Mouse (Mus musculus) T-helper 2 cell (primary cell): ENCODE data around the gene Rabac1.

Experiments
- in situ Hi-C: fragments of 300-600 bp; cut with MboI, MseI; formaldehyde crosslinking; loops from one replicate; pipeline ENCODE4 v1.15.1; 2025; ENCODE audit warnings: high pct_unique_total_duplicates

The Rabac1 gene

DNA sequence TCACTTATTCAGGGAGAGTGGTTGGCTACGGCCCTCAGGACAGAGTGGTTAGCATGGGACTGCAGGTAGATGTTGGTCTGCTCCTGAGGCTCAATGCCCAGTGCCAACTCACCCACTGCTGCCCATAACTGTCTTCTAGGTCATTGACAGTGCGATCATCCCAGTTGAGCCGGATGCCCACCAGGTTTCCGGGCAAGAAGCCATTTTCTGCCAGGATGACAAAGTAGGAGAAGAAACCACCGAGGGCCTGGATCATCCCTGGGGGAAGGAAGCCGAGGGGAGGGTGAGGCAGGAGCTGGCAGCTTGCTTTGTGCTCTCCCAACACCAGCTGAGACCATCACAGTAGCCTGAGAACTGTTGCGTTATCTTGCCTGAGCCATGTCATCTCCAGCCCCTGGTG lies 7.9 kb upstream of the Rabac1 start:
- in situ Hi-C loops = no loop called here

DNA sequence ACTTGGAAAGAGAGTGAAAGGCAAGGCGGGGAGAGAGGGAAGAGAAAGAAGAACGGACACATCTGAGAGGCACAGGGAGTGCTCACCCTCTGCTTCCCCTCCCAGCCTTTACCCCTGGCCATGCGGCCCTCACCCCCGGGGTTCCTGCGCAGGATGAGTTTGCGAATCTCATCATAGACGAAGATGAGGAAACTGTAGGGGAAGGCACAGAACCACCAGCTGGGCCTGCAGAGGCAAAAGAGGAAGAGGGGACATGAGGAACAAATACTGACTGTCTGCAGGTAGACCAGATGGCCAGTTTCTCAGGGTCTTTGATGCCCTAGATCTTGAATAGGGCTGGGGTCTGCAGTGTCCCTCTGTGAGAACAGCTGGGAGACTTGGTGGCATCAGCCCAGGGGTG lies 6.2 kb upstream of the Rabac1 start:
- in situ Hi-C loops = no loop called here

DNA sequence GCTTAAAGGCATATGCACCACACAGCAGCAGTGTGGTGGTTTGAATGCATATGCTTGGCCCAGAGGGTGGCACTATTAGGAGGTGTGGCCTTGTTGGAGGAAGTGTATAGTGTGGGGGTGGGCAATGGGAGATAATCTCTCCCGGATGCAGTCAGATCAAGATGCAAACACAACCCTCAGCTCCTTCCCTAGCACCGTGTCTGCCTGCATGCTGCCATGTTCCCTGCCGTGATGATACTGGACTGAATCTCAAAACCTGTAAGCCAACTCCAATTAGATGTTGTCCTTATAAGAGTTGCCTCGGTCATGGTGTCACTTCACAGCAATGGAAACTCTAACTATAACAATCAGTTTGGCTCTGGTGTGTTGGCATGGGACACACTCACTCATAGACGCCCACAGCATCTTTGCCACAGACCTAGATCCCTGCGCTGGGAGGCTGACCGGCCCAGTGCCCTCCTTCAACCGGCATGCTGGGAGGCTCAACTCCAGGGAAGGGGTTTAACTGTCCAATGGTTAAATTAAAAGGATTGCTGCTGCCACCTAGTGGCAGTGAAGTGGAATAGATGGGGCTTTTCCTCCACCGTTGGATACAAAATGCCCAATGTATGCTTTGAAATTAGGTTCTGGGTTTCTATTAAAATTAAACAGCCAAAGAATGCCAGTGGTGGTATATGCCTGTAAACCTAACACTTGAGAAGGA lies 2.5 kb upstream of the Rabac1 start:
- in situ Hi-C loops = loop anchor here (5.0 kb wide), 1 partner anchor 93 kb away; the partner anchor contains the start of gene Rps19

DNA sequence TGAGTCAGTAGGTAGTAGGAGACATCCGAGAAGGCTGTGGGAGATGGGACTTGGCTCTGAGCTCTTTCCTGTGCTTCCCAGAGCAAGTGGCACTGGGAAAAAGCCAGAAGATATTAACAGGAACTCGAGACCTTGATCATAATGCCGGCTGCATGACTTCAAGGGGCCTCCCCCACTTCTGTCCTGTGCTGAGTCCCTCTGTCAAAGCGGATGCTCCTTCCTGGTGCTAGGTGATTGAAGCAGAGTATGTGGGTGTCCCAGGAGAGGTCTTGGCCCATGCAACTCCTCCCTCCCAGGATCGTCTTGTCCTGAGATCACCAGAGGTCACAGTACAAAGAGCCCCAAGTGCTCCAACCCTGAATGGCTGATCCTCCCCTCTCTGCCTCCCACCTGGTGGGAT lies 1.3 kb upstream of the Rabac1 start:
- in situ Hi-C loops = loop anchor here (5.0 kb wide), 1 partner anchor 92 kb away; the partner anchor contains the start of gene Rps19

DNA sequence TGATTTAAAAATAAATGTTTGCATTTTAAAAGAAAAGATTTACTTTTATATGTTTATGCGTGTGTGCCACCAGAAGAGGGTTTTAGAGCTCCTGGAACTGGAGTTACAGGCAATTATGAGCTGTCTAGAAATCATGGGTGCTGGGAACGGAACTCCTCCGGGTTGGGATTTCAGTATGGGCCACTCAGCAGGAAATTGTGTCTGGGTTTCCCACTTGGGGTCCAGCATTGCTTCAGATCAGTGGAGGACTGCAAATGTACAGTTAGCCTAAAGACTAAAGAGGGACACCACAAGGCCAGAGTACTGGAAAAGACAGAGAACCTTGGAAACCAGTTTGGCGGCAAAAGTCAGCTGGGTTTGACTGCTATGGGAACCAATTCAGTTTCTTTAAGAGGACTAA lies 654 bp upstream of the Rabac1 start:
- in situ Hi-C loops = loop anchor here (5.0 kb wide), 1 partner anchor 91 kb away; the partner anchor contains the start of gene Rps19

DNA sequence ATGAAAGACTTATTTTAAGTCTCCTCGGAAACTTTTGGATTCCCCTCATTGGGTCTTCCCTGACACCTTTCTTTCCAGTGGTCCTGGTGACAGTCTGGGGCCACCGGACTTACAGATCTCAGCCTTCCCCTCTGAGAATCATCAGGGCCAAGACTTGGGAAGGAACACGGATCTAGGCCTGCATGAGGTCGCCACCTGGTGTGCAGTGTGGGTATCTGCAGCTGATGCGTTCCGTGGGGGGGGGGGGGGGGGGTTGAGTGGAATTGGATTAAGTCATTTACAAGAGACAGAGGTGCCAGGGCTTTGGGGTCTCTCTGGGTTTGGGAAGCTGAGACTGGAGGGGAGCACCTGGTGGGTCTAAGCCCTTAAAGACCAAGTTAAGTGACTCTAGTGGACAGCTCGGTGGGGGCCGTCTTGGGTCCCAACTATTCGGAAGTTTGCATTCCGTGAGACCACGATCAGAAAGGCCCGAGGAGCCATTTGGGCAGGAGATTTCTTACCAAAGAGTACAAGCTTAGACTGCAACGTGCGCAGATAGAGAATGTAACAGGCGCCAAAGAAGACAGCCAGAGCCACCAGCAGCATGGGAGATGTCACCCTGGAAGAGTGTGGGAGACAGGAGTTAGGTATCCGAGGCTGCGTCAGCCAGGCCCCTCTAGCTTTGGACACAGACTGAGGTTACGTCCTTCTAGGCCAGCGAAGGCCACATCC lies 1.1 kb downstream of the Rabac1 start:
- in situ Hi-C loops = loop anchor here (5.0 kb wide), 1 partner anchor 89 kb away; the partner anchor contains the start of gene Rps19

DNA sequence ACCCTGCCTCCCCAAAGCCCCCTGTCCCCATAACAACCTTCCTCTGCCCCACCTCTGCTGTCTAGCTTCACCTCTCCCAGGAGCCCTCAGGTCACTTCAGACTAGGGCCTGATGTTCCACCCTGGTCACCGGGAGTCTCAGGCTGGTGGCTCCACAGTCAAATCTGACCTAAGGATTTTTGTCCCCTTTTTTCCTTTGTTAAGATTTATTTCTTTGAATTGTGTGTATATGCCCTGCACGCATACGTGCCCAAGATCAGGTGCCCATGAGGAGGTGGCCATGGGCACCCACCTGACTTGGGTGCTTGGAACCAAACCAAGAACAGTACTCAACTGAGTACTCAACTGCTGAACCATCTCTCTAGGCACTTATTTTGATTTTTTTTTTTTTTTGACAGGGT lies 2.2 kb downstream of the Rabac1 start:
- in situ Hi-C loops = loop anchor here (5.0 kb wide), 1 partner anchor 88 kb away; the partner anchor contains the start of gene Rps19

DNA sequence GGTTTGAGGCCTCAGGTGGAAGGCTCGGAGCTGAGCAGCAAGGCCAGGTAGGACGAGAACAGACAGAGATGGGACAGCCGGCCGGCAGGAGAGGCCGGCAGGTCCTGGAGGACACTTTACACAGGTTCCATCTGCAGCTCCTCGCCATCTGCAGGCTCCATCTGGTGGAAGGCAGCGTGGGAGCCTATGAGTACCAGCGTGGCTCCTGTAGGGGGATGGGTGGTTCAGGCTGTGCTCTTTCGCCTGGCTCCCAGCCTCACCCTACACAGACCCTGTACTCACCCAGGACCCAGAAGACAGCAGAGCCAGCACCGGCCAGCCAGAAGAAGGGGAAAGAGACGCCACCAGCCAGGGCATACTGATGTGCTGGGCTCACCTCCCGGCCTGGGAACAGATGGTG lies 2.7 kb downstream of the Rabac1 start:
- in situ Hi-C loops = loop anchor here (5.0 kb wide), 2 partner anchors 88 to 143 kb away; partner anchors contain the start of gene Rps19

DNA sequence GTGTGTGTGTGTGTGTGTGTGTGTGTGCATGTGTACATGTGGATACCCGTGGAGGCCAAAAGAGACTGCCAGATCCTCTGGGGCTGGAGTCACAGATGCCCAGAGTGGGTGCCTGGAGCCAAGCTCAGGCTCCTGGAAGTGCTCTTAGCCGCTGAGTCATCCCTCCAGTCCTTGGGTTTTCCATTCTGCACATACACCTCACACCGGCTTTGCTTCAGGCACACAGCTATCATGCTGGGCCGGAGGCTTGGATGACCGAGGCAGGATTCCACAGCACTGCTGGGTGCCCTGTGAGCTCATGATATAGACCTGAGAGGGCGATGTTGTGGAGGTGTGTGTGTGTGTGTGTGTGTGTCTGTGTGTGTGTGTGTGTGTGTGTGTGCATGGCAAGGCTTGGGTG lies 4.1 kb downstream of the Rabac1 start:
- in situ Hi-C loops = loop anchor here (5.0 kb wide), 1 partner anchor 141 kb away; no protein-coding TSS in a partner anchor

DNA sequence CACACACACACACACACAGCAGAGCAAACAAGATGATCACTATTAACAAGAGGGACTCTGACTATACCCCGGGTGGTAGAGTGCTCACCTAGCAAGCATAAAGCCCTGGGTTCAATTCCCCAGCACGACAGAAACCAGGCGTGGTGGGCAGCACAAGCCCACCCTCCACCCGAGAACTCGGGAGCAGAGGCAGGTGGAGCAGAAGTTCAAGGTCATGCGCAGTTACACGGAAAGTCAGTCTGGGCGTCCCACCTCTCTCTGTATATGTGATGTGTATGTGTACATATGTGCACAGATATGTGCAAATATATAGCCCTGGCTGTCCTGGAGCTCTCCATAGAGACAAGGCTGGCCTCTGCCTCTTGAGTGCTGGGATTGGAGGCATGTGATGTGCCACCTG lies 4.6 kb downstream of the Rabac1 start:
- in situ Hi-C loops = loop anchor here (5.0 kb wide), 1 partner anchor 141 kb away; no protein-coding TSS in a partner anchor

DNA sequence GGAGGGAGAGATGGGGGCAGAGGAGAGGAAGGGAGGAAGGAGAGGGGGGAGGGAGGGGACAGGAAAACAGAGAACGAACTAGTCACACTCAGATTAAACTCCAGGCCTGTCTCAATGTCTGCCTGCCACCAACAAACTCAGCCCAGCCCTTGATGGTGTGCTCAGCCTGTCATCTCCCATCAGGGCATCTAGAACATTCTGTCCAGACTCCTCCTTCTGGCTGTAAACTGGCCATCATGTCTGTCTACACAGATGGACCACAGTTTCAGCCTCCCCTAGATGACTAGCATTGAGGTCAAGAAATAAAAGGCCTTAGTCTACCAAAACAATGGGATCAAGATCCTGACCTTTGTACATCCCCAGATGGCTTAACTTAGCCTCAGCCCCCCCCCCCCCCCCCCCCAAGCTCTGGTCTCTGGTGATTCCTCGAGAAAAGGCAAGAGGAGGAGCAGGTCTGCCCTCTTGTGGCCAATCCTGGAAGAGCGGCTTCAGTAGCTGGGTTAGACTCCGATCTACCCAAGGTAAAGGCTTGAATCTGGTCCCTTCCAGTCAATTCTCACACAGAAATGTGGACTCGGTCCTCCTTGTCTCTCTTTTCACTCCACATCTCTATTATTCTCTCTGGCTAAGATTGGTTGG lies 7.5 kb downstream of the Rabac1 start:
- in situ Hi-C loops = loop anchor here (5.0 kb wide), 1 partner anchor 138 kb away; no protein-coding TSS in a partner anchor

DNA sequence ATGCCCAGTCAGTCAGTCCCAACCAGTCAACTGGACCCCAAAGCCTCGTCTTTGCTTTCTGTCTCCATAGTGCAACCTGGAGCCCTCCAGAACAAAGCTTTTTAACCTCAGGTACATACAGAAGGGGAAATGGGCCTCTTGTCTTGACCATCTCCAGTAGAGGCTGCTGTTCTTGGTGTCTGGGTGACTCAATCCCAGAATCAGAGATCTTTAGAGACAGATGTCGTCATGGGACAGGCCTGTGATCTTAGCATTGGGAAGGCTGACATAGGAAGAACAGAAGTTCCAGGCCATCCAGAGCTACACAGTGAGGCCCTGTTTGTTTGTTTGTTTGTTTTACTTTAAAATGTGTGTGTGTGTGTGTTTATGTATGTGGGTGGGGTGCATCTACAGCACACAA lies 8.3 kb downstream of the Rabac1 start:
- in situ Hi-C loops = no loop called here

DNA sequence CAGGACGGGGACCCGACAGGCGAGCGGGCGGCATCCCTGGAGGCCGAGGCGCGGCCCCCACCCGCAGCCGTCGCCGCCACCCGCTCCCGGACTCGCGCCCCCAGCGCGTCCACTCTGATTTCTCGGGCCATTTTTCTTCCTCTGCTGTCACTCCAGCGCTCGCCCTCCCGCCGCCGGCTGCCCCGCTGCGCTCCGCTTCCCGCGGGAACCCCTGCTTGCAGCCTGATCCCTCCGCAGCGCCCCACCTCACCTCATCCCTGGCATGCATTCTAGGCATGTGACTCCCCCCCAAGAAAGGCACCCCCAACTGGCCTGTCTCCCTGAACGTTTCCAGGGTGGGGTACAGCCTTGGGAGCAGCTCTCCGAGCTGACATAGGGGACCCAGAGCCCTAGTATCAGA lies 17.3 kb downstream of the Rabac1 start:
- in situ Hi-C loops = no loop called here

DNA sequence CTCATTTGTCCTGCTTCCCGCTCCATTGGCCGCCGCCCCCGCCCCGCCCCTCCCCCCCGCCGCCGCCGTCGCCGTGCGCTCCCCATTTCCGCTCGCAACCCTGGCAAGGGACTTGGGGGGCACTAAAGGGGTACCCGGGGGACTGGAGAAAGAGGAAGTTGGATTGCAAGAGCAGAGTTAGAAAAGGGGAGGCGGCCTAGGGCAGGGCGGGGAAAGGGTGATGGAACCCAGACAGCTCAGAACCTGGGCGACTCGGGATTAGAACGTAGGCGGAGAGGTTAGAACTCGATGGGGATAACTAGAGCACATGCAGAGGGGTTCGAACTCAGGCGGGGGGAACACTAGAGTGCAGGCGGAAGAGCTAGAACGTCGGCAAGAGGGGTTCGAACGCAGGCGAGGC lies 18.1 kb downstream of the Rabac1 start:
- in situ Hi-C loops = no loop called here

DNA sequence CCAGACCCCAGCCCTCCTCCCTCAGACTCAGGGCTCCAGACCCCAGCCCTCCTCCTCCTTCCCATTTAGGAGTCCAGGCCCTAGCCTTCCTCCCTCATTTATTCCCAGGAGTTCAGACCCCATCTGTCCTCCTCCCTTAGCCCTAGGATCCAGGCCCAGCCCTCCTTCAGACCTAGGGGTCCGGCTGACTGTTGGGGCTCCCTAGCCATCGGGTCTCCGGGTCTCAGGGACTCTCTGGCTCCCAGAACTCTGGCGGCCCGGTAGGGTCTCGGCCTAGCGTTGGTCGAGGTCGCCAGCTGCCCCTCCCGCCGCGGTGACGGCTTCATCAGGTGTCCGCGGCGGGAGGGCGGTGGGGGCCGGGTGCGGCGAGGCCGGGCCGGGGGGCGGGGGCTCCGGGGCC lies 18.6 kb downstream of the Rabac1 start:
- in situ Hi-C loops = no loop called here

DNA sequence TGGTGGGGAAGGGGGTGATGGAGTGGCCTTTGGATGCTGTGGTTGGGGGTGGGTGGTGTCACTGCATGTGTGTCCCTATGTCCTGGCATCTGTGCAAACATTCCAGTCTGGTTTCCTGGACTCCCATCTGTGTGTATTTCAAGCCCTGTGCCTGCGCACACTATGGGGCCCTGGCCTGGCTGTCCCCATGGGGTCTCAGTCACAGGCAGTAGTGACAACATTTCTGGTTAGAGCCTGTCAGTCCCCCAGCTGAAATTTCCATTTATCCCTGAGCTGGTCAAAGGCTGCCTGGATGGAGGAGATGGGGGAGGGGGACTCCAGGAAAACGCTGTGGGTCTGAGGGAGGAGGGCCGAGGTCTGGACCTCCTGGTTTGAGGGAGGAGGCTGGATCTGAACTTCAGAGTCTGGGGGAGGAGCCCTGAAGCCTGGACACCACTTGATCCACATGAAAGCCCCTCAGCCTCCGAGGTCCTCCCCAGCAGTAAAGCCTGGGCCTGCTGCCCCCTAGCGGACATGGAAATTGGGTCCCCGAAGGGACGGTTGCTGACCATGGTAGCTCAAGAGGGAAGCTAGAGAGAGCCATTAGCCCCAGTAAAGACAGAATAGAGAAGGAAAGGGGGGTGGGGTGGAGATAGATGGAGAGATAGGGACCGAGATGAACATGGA lies 22.5 kb downstream of the Rabac1 start:
- in situ Hi-C loops = no loop called here

DNA sequence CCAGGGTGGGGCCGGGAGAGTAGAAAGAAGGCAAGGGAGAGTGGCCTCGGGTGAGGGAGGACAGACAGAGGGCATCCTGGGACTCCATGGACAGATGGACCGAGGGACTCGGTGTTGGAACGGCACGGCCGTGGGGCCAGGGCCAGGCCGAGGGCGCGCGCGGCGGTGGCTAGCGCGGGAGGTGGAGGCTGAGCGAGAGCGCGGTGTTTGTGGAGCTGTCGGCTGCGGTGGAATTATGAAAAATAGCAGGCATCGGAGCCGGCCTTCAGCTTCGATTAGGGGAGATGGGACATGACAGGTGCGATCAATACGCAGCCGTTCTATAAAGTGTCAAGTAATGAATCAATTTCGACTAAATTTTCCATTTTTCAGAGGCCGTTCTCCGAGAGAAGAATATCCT lies 23.8 kb downstream of the Rabac1 start:
- in situ Hi-C loops = no loop called here

DNA sequence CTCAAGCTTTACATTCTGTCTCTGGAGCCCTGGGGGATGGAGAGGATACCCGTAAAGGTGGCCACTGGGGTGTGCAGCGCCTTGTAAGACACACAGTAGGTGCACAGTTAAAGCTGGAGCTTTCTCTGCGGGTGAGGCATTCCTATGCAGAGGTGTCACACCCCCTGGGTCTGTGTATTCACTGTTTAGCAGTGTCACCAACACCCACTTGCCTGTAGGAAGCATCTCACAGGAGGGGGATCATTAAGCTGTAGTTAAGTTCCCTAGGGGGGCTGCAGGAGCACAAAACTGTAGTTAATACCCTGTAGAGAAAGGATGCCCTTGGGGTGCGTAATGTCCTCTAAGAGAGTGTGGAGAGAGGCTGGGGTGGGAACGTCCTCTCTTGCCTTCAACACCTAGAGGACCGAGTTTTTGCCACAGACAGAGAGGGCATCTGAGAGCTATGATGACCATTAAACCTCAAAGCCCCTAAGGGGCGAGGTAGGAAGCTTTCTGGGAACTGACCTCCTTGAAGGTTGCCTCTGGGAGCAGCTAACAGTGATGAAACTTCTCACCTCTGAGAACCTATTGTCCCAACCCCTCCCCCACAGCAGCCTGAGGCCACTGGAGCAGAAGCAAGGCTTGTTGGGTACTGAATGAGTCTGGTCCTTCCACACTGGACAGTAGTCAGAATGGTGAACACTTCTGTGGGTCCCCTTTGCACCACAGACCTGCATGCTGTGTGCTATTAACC lies 25.1 kb downstream of the Rabac1 start:
- in situ Hi-C loops = no loop called here

DNA sequence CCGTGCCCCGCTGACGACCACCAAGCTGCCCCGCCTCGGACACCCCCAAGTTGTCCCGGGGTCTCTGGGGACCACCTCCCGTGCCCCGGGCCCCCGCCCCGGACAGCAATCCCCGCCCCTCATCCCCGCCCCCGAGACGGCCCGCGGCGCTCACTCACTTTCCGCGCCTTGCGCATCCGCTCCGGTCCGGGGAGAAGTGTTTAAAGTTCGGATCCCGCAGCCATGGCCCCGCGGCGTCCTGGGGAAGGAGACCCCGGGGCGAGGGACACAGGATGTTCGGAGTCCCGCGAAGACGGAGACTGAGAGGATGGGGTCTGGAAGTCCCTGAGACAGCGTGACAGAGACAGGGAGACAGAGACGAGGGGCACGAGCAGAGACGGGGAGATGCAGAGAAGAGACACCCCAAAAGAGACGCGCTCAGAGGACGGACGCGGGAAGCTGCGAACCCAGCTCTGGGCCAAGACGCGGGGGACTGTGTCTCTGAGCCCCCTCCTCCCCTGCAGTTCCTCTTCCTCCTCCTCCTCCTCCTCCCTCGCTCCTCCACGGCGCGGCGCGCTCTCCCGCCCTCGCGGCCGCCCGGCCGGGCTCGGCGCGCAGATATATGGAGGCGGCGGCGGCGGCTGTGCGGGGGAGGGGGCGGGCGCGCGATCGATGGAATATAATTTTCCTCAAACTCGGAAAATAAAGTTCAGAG lies 28.1 kb downstream of the Rabac1 start, which contains the start of gene Gm4881:
Gm4881 (minus strand) TSS at position 238 of the 694 bp plus-strand sequence.
- in situ Hi-C loops = no loop called here

DNA sequence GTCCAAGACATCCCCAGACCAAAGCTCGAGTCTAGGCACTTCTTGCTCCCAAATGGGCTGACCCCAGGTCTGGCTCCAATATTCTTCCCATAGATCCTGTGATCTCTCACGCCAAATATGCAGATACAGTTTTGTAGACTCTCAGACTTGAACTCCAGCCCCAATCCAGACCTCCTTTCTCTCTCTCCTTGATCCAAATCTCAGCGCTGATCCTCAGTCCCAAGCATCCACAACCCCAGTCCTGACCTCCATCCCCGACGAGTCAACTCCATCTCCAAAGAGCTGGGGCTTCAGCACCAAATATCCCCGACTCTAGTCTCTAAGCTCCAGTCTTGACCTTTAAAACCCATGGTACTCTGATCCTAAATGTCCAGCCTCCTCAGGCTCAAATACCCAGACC lies 28.9 kb downstream of the Rabac1 start:
- in situ Hi-C loops = no loop called here
